Mouse (Mus musculus) heart, adult 2 months (tissue): ENCODE data around the gene Fam19a5.

Experiments
- CTCF ChIP-seq: fragments of 200-600 bp; IDR thresholded peaks from 2 replicates; pipeline ENCODE4 v1.8.1; 2022; ENCODE audit warnings: antibody characterized with exemption, mild to moderate bottlenecking, moderate library complexity
- POLR2A ChIP-seq: fragments of 200-500 bp; IDR thresholded peaks from 2 replicates; pipeline ENCODE4 v1.6.1; 2011; ENCODE audit warnings: mild to moderate bottlenecking, low read depth, low read length, control low read depth; ENCODE audit not compliant: insufficient read depth

- TF ChIP-seq CTCF (no peak), POLR2A (no peak)
Observed at GRCm38 (mm10) chr15:87636407-87636806, 92.3 kb downstream of the Fam19a5 start.
